Mouse (Mus musculus): ENCODE results near the gene Gphn. TPM values are rescaled to one million over a fixed set of nuclear protein-coding genes. Genes with fewer than 3 reads are reported as not detected.

The Gphn gene
- polyA plus RNA-seq (2015; fragmentation: Nextera tagmentation; extraction: Ambion mirVana) = 18.9 and 19.3 TPM in 2 replicates

DNA sequence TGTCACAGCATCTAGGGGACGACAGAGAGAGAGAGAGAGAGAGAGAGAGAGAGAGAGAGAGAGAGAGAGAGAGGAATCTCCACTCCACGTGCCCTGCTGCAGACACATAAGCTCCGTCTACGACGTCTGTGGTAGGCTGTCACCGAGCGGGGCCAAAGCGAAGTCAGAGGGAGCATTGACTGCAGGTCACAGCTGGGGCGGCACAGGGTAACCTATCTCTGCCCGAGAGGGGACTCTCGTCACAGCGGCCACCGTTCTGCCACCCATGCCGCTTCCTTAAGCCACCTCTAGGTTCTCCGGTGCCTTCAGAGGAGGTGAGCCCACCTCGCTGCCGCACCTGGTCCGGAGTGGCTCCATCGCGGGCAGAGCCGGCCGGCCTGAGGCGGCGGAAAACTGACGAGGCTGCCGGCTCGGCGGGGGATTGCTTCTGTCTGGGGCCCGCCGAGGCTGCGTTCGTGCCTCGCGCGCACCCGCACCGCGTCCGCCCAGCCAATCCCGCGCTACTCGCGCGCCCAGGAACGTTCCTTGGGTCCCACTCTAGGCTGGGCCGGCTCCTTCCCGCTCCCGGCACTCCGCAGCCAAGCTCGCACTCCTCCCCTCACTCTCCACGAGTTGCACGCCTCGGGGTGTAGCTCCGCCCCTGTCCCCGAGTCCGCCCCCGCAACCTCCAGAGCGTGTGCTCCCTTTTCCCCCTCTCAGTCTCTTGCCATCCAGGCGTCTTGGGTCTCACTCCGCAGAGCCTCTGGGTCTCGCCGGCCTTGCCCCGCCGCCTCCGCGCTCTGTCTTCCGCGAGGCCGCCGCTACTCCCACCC is at the start of gene Gphn:
Gene Gphn, plus strand, starts transcription at position 673 of the 812 bp plus-strand sequence.
- Histone ChIP-seq H3K4me3 (replicated peaks; ENCODE audit: low read depth, low read length) (peak within 1 kb of the TSS; percentile 97), H3K27me3 (ENCODE audit: insufficient read depth, low read length) (no peaks in the 10 kb centered on the region)
- ATAC-seq (replicated peaks; ENCODE audit: low FRiP score, low read depth) = peak; percentile 98

DNA sequence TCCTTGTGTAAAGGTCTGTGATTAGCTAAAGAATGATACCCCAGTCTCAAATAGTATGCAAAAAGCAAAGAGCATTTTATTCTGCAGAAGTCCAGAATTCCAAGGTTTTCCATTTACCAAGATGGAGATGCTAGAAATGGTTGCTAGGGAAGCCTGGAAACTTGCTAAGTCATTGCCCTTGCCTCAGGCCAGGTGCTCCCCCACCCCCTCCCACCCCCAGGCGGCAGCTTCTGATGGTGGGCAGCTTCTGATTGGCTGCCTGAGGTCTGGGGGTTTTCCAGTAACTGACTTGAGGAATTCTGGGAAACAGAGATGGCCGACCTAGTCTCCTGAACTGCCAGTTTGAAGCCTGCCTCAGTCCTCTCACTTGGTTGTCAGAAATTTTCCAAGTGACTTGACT is 44.7 kb upstream of the Gphn start:
- H3K4me3 ChIP-seq (replicated peaks; ENCODE audit: low read depth, low read length) = no peak overlapping the region
- H3K4me1 ChIP-seq (replicated peaks; ENCODE audit: insufficient read depth, low read length) = no peaks in the 10 kb centered on the region
- H3K4me2 ChIP-seq (ENCODE audit: low read length) = no peak overlapping the region
- no peaks in the 10 kb centered on the region for H3K27me3 ChIP-seq (ENCODE audit: insufficient read depth, low read length)
- WGBS = 67% methylated on average over 2 of the region's 2 CpGs
- no peaks in the 10 kb centered on the region for H3K9me3 ChIP-seq (replicated peaks; ENCODE audit: low read length)
- ATAC-seq (replicated peaks; ENCODE audit: low FRiP score, low read depth) (no peak), DNase-seq (ENCODE audit: low spot score) (no peak)
- no peak overlapping the region for H3K9ac ChIP-seq (ENCODE audit: low read depth, low read length)
- H3K27ac ChIP-seq = no peak overlapping the region
- no peak for TF ChIP-seq CTCF (IDR thresholded peaks at IDR 0.05; ENCODE audit: low read depth)
- H3K36me3 ChIP-seq (ENCODE audit: insufficient read depth, low read length) = no peaks in the 10 kb centered on the region

More for the DNA sequence above, at the start of gene Gphn:
- DNase-seq (ENCODE audit: low spot score) = peak; percentile 95
- Histone ChIP-seq H3K9me3 (replicated peaks; ENCODE audit: low read length) (no peaks in the 10 kb centered on the region), H3K27ac (peak within 1 kb of the TSS; percentile 99), H3K9ac (ENCODE audit: low read depth, low read length) (peak within 1 kb of the TSS; percentile 88), H3K4me2 (ENCODE audit: low read length) (peak within 1 kb of the TSS; percentile 86), H3K4me1 (replicated peaks; ENCODE audit: insufficient read depth, low read length) (no peaks in the 10 kb centered on the region), H3K36me3 (ENCODE audit: insufficient read depth, low read length) (no peaks in the 10 kb centered on the region)
- WGBS = under 1% methylated on average over 70 of the region's 70 CpGs
- no peak for TF ChIP-seq CTCF (IDR thresholded peaks at IDR 0.05; ENCODE audit: low read depth)

DNA sequence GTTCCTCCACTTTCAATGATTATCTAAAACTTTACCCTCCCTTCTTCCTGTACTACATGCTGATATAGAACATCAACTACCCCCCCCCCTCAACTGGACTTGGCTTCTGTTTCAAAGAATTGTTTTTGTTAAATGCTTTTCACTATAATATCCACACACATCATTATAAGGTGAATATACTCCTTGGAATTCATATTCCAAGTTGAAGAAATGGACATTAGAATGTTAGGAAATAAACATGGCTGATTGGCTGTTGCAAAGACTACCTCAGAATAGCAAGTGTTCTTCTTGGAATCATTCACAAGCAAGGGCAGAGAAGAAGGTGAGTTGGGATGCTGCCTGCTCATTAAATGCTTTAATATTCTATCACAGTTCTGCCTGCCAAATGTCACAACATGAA is 32.2 kb upstream of the Gphn start, which contains the start of gene Gm6657:
Gene Gm6657, plus strand, starts transcription at position 301 of the 400 bp plus-strand sequence.
- ATAC-seq (replicated peaks; ENCODE audit: low FRiP score, low read depth) (no peak), DNase-seq (ENCODE audit: low spot score) (no peak)
- TF ChIP-seq CTCF (IDR thresholded peaks at IDR 0.05; ENCODE audit: low read depth) = no peak
- Histone ChIP-seq H3K4me3 (replicated peaks; ENCODE audit: low read depth, low read length) (no peak within 1 kb of the TSS), H3K27me3 (ENCODE audit: insufficient read depth, low read length) (no peaks in the 10 kb centered on the region), H3K27ac (no peak within 1 kb of the TSS), H3K9me3 (replicated peaks; ENCODE audit: low read length) (no peaks in the 10 kb centered on the region), H3K4me1 (replicated peaks; ENCODE audit: insufficient read depth, low read length) (no peaks in the 10 kb centered on the region), H3K4me2 (ENCODE audit: low read length) (no peak within 1 kb of the TSS), H3K36me3 (ENCODE audit: insufficient read depth, low read length) (no peaks in the 10 kb centered on the region), H3K9ac (ENCODE audit: low read depth, low read length) (no peak within 1 kb of the TSS)

DNA sequence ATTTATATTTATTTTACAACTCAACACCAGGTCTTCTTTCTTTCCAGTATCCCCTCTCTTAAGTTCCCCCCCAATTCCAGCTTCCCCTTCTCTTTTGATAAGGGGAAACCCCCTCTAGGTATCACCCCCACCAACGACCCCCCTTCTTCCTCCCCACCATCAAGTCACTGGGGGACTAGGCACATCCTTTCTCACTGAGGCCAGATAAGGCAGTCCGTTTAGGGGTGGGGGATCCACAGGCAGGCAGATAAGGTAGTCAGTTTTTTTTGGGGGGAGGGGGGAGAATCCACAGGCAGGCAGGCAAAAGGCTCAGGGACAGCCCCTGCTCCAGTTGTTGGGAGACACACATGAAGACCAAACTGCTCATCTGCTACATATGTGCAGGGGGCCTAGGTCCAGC is 30.8 kb upstream of the Gphn start:
- no peak for ATAC-seq (replicated peaks; ENCODE audit: low FRiP score, low read depth)
- DNase-seq (ENCODE audit: low spot score) = no peak
- Histone ChIP-seq H3K4me1 (replicated peaks; ENCODE audit: insufficient read depth, low read length) (no peaks in the 10 kb centered on the region), H3K27ac (no peak overlapping the region), H3K4me3 (replicated peaks; ENCODE audit: low read depth, low read length) (no peak overlapping the region), H3K9ac (ENCODE audit: low read depth, low read length) (no peak overlapping the region), H3K27me3 (ENCODE audit: insufficient read depth, low read length) (no peaks in the 10 kb centered on the region), H3K9me3 (replicated peaks; ENCODE audit: low read length) (no peaks in the 10 kb centered on the region), H3K36me3 (ENCODE audit: insufficient read depth, low read length) (no peaks in the 10 kb centered on the region), H3K4me2 (ENCODE audit: low read length) (no peak overlapping the region)
- WGBS = 60% methylated on average over 2 of the region's 2 CpGs
- TF ChIP-seq CTCF (IDR thresholded peaks at IDR 0.05; ENCODE audit: low read depth) = no peak

DNA sequence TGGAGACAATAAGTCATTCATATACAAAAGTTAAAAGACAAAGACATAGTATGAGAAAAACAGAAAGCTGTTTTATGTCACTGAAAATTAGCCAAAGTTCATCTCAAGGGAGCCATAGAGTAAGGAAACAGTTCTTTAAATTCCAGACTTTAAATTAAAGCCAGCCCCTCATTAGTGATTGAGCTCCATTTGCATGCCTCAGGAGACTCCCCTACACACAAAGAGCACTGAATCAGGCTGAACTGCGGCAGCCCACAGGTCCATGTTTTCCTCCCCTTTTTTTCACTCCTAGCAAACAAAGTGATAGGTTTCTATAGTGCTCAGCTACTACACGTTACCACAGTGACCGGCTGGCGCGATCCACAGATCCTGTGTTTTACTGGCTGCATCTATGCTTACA is 22.5 kb upstream of the Gphn start:
- WGBS = 44% methylated on average over 5 of the region's 5 CpGs
- H3K9ac ChIP-seq (ENCODE audit: low read depth, low read length) = no peak overlapping the region
- TF ChIP-seq CTCF (IDR thresholded peaks at IDR 0.05; ENCODE audit: low read depth) = no peak

DNA sequence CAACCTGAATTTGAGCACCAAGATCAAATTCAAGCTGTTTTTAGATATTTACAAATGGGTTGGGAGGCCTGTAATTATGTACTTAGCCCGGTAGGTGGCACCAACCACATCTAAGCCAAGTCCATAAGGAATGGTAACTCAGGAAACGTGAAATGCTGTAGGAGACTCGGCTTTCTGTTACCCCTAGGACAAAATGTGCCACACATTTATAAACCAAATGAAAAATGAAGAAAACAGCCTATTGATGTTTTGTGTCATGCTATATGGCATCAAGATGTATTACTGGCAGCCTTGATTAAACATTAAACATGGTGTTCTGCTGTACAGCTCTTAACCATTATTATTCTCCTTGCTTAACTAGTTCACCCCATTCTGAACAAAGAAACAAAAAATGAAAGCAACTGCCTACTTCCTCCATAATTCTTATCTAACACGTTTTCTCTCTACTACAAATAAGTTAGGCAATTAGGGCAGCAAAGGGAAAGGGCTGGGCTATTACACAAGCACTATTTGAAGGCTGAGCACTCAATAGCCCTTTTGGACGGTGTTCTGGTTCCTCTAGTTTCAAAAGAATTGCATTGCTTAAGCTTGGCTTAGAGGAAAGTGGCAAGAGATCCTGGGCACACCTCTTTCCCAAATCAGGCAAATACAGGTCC is 20.1 kb upstream of the Gphn start:
- H3K27ac ChIP-seq = no peak overlapping the region
- no peaks in the 10 kb centered on the region for H3K4me1 ChIP-seq (replicated peaks; ENCODE audit: insufficient read depth, low read length)
- 4% methylated on average over 5 of the region's 5 CpGs for WGBS
- H3K9me3 ChIP-seq (replicated peaks; ENCODE audit: low read length) = no peaks in the 10 kb centered on the region
- no peak for ATAC-seq (replicated peaks; ENCODE audit: low FRiP score, low read depth)
- peak overlapping the region; percentile 51 for H3K4me2 ChIP-seq (ENCODE audit: low read length)
- no peaks in the 10 kb centered on the region for H3K27me3 ChIP-seq (ENCODE audit: insufficient read depth, low read length)
- H3K36me3 ChIP-seq (ENCODE audit: insufficient read depth, low read length) = no peaks in the 10 kb centered on the region
- peak; percentile 90 for TF ChIP-seq CTCF (IDR thresholded peaks at IDR 0.05; ENCODE audit: low read depth)
- H3K4me3 ChIP-seq (replicated peaks; ENCODE audit: low read depth, low read length) = no peak overlapping the region
- H3K9ac ChIP-seq (ENCODE audit: low read depth, low read length) = no peak overlapping the region
- peak; percentile 91 for DNase-seq (ENCODE audit: low spot score)

More for the DNA sequence above, 22.5 kb upstream of the Gphn start:
- Histone ChIP-seq H3K4me1 (replicated peaks; ENCODE audit: insufficient read depth, low read length) (no peaks in the 10 kb centered on the region), H3K36me3 (ENCODE audit: insufficient read depth, low read length) (no peaks in the 10 kb centered on the region), H3K4me2 (ENCODE audit: low read length) (no peak overlapping the region), H3K4me3 (replicated peaks; ENCODE audit: low read depth, low read length) (no peak overlapping the region), H3K9me3 (replicated peaks; ENCODE audit: low read length) (no peaks in the 10 kb centered on the region), H3K27ac (no peak overlapping the region), H3K27me3 (ENCODE audit: insufficient read depth, low read length) (no peaks in the 10 kb centered on the region)
- ATAC-seq (replicated peaks; ENCODE audit: low FRiP score, low read depth) (no peak), DNase-seq (ENCODE audit: low spot score) (no peak)

Measured in kidney, postnatal 0 days (tissue).